Mouse (Mus musculus) layer of hippocampus, postnatal 10 days (tissue): ENCODE measurements around the gene Rps6kc1. TPM values are rescaled to one million over a fixed set of nuclear protein-coding genes. Genes with fewer than 3 reads are reported as not detected.
A peak's percentile ranks its signal among the peaks of the same experiment; 100 is the strongest.

Experiments used
- DNase-seq, 2 experiments: peaks; one replicate each; pipeline ENCODE4 v3.0.0; 2021; ENCODE audit warnings: low spot score in 2 of 2
- total RNA-seq, 2 experiments: library from RNA; stranded (reverse); gene quantifications; 2 replicates each; pipeline ENCODE4 v1.2.3; 2021

Gene Rps6kc1
- total RNA-seq, 2 experiments from 2014 or later: 59.9 to 66.0 TPM

DNA sequence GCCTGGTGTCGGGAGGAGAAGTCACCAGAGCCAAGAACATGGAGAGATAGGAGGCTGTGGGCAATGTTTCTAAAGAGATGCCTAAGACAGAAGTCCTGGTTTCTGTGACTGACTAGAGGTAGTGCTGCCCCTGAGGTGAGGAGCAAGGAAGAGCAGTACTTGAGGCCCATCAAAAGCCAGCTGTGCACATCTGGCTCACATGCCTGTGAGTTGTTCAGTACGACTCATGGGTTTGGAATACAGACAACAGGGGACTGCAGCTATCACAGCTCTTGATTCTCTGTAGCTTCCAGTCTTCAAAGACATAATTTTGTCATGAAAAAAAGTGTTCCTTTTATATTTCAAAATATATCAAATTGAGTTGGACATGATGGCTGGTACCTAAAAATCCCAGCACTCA lies 10.5 kb downstream of the Rps6kc1 start:
- DNase-seq: no peak

DNA sequence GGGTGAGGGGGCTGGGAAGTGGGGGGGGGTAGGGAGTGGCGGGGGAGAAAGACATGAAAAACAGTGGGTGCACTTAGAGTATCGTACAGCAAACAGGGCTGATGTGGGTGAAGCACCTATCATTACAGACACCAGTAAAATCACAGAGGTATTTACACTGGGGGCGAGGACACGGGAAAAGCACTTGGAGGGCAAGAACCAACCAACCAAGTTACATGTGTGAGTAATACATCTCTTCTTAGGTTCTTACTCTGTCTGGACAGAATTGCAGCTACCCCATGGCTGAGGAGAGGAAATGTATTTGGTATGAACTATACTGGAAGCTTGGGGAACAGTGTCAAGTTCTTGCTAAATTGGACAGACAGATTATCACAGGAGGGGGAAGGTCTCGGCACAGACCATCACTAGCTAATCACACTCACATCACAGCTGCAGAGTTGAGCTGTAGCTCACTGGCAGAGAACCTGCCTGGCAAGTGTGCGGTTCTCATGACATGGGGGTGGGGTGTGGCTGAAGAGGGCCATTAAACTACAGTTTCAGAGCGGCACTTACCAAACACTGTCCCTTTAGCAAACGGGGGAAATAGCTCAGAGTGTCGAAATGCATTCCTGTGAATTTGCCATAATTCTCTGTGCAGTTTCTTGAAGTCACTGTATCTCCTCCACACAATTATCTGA lies 12.5 kb downstream of the Rps6kc1 start:
- no peak for DNase-seq

DNA sequence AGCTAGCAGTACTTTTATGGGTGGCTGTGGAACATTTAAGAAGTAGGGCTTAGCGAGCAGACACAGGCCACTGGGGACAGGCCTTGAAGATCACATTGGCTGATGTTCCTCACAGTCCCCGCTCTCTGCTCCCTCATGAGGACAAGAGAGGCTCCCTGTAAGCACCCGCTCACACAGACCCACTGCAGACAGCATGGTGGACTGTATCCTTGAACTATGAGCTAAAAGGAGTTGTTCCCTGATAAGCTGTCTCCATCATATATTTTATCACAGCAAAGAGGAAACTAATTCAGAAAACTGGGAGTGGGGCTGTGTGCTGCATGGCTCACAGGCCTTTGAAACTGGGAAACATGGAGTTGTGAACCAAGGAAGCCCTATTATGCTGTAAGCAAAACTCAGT lies 13.4 kb downstream of the Rps6kc1 start:
- DNase-seq: no peak

DNA sequence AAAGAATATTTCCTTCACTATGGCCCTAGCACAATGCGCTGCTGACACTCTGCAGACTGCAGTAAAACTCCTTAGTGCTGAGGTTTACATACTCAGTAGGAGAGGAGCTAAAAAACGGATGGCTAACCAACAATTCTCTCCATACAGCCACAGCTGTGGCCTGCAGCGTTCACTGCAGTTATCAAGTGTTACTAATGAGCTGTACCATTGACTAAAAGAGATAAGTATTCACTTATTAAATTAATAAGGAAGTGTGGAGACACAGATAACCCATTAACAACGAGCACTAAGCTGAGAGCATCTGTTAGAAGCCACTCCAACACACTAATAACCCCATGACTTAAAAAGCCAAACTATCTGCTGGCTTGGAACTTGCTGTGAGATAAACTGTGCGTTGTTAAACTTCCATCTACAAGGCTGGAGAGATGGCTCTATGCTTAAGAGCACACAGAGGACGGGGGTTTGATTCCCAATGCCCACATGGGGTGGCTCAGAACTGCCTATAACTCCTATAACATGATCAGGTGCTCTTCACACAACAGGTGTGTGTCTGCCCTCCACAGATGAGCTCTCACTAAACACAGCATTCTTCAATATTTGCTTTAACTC lies 17.9 kb downstream of the Rps6kc1 start:
- no peak for DNase-seq

DNA sequence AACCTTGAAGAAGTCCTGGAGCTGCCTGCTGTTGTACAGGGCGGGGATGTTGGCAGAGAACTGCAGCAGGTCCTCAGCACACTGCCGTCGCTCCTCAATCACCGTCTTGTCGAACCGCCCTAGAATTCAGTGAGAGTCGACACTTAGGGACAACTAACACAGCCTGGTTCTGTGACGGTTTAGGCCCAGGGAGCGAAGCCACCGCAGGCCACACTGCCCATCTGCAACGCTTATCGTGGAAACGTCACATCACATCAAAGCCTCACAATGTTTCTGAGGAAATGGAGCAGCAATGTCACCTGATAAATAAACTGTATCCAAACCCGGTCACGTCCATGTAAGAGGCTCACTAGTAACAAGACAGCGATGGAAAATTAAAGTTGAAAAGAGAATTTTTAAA lies 22.9 kb downstream of the Rps6kc1 start:
- no peak for DNase-seq

DNA sequence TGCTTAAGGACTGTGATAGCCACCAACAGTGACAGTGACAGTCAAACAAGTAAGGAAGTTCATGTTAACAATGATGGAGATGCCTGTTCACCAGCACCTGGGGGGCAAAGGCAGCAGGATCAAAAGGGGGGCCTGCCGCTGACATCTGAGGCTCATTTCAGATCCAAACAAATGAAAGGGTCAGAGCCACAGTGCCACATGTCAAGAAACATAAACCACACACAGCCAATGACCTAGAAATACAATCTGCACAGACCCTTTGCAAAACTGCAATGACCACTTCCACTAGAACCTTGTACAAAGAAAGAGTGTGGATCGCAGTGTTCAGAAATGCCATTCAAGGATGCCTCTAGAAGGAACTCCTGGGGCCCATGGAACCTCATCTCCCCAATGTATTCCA lies 23.5 kb downstream of the Rps6kc1 start:
- DNase-seq: no peak

DNA sequence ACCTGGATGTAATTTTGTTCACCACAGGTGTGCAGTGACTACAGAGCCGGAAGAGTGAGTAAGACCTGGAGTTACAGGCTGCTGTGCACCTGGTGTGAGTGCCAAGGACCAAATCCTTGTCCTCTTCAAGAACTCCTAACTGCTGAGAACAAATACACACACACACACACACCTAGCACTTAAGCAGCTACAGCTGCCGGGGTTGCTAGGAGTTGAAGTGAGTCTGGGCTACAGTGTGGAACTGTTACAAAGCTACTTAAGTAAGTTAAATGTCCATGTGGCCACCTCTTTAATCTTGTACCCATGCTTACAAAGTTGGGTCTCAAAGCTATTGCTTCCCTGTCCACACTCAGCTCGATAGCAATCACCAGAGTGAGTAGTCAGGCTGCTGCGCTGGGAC lies 25.6 kb downstream of the Rps6kc1 start:
- no peak for DNase-seq

DNA sequence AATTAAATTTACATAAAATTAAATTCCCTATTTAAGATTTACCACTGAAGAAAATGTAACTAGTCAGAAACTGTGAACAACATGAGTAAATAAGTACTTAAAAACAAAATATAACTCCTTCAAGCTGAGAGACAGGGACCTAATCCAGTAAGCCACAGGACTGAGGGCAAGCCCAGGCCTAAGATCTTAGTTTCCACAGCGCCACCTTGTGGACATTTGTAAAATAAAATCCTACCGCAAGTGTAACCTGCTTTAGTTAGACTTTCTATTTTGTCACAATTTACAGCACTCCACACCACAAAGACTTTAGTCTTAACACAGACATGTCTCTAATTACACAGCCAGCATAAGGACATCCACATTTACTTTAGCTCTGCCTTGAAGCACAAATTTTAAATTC lies 30.1 kb downstream of the Rps6kc1 start:
- DNase-seq: peak; percentile 64 to 76

DNA sequence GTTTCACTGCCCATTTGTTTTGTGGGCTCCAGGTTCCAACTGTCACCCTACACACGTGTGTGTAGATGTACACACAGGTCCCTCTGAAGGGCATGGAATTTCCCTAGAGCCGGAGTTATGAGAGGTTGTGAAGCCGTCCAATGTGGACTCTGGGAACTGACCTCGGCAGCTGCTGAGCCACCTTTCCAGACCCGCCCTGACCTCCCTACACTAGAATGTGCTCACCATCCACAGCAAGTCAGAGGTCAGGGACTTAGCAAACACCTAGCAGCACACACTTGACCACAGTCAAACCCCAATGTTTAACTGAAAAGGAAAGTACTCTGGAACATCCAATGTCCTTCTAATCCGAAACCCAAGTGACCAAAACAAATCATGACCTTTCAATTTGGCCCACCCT lies 30.9 kb downstream of the Rps6kc1 start:
- no peak for DNase-seq

DNA sequence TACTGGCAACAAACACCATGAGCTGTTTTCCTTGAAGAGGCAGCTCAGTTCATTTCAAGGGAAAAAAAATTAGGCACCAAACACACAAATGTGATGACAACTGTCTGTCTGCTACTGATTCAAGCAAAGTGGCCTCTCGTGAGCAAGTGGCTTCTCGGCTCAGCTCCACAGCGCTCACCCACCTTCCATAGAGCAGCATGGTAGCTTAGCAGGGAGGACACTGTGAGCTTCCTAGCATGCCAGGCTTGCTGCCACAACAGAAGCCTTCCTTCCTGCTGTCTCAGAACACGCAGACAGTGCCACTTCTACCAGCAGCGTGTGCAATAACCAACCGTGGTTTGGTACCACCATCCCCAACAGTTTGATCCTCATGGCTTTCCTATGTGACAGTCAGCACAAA lies 35.8 kb downstream of the Rps6kc1 start:
- peak; percentile 23 to 34 for DNase-seq

DNA sequence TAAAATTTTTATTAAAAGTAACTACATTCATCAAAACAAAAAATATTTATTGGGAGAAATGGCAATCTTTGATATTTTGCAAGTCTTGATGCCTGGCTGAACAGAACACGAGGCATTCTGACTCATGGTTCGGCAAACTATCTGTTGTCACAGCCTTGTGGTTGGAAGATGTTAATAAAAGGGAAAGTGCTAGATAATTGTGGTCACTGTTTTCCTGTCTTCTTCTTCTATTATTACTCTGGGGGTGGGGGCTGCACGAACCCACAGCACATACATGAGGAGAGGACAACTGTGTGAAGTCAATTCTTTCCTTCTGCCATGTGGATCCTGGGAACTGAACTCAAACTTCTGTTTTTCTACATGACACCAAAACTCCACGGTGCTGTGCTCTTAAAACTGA lies 36.5 kb downstream of the Rps6kc1 start:
- DNase-seq: no peak

DNA sequence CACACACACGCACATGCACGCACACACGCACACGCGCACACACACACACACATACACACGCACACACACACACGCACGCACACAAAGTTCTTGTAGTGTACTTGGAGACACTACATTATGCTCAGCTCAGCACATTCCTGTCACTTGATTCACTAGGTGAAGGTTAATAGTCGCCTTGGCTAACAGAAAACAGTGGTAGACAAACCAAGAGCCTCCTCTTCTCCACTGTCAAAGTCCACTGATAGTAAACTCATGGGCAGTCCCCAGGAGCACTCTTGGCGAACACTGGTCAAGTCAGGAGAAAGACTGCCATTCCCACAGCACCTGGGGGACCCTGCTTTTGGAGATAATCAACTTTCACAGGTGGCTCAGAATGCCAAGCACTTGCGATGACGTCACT lies 40.5 kb downstream of the Rps6kc1 start:
- DNase-seq: no peak

DNA sequence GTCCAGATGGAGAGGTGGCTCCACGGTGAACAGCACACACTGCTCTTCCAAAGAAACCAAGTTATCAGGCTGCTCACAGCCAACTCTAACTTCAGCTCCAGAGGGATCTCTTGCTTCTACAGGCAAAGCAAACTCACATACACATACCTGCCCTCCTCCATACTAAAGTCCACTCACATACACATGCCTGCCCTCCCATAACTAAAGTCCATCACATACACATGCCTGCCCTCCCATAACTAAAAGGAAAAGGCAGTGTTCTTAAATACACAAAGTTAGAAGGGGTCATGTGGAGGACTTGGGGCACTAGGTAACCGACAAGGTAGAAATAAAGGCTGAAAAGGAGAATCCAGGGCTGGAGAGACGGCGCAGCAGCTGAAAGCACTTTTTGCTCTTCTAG lies 41.6 kb downstream of the Rps6kc1 start:
- DNase-seq: no peak

DNA sequence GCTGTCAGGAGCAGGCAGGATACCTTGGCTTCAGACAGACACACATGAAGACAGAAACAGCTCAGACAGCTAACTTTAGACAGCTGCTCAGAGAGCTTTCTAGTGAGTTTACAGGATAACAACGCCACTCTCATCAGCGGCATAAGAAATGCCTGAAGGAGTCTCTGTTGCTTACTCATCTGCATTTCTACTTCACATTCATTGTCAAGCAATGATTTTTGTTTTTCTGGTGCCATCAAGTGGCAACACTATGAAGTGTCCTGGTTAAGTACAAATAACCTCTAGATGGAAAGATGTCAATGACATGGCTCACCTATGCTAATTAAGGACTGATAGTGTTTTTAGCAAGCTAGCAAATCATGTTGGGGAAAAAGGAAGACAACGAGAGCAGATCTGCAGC lies 42.8 kb downstream of the Rps6kc1 start:
- DNase-seq: peak in 1 of 2 experiments; percentile 39

DNA sequence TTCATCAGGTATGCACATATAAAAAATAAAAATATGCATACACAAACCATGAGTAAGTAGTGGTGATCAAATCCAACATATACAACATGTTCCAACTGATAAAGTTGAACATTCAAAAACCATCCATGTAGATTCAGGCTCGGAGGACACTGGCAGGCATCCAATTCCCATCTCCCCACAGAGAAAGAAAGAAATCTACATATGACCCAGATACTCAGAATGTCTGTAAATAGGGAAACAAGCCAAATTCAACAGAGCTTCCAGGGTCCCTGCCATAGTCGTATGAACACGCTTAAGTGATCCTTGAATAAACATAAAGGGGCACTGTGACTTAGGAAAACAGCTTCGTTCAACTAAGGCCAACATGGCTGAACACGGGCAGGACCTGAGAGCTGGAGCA lies 49.9 kb downstream of the Rps6kc1 start:
- DNase-seq: no peak

DNA sequence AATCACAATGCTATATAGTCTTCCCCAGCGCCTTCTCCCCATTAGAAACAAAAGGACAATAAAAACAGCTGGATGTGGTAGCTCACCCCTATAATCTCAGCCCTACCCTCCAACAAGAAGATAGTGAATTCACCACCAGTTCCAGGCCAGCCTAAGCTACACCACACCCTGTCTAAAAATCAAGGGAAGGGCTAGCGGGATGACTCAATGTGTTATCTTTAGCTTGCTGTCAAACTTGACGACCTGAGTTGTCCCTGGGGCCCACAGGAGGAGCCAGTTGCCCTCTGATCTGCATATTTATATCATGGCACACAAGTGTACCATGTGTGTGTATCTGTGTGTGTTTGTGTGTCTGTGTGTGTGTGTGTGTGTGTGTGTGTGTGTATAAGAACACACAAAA lies 57.1 kb downstream of the Rps6kc1 start:
- no peak for DNase-seq

DNA sequence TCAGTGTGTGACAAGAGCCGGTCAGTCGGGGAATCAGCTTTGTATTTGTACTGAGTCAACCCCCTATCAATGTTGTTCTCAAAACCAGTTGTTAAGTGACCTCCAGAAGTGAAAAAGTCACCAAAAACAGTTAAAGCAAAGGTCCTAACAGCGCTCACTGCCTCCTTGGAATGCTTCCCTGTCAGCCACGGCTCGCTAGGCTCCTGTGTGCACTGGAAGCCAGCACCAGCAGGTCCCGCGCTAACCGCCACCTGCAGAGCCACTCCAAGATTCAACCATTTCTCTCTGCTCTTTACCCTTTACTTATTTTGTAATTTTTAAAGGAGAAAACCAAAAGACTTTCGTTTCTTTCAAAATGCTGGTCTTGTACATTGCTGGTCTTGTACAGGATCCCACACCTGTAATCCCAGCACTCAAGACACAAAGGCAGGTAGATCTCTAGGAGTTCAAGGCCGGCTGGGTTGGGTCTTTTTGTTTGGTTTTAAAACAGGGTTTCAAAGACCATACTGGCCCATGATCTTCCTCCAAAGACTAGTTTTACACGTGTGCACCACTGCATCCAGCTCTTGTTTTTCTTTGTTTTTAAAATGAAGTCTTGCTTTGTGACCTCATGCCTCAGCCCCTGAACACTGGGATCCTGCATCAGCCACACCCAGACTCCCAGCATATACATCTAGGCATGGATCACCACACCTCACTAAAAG lies 62.3 kb downstream of the Rps6kc1 start:
- DNase-seq: no peak

DNA sequence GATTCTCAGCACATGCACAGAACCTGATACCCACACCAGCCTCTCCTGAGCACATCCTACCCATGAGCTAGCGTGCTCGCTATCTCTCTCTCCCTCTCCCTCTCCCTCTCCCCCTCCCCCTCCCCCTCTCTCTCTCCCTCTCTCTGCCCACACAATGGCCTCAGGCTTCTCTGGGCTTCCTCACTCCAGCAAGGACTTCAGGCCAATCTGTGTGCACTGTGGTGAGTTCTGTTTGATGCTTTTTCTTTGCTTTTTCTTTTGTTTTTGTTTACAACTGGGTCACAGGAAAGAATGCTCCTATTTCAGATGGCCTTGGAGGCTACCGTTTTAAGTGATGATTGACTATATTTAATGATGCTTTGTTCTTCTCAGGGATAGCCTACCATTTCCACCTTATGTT lies 62.9 kb downstream of the Rps6kc1 start:
- DNase-seq: no peak

DNA sequence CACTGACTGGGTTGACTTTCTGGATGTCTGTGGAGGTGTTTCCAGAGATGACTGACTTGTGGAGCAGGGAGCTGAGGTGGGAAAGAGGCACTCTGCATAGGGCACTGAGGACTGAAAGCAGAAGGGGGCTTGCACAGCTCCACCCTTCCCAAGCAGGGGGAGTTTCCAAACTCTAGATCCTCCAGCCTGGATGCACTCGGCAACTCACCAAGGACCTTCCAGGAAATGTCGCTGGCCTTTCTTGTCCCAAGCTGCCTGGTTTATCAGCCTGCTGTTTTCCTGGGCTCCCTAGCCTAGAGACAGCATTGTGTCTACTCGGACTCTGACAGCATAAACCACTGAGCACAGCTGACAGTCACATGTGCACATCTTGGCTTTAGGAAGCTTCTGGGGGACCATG lies 64.6 kb downstream of the Rps6kc1 start:
- peak in 1 of 2 experiments; percentile 22 for DNase-seq

DNA sequence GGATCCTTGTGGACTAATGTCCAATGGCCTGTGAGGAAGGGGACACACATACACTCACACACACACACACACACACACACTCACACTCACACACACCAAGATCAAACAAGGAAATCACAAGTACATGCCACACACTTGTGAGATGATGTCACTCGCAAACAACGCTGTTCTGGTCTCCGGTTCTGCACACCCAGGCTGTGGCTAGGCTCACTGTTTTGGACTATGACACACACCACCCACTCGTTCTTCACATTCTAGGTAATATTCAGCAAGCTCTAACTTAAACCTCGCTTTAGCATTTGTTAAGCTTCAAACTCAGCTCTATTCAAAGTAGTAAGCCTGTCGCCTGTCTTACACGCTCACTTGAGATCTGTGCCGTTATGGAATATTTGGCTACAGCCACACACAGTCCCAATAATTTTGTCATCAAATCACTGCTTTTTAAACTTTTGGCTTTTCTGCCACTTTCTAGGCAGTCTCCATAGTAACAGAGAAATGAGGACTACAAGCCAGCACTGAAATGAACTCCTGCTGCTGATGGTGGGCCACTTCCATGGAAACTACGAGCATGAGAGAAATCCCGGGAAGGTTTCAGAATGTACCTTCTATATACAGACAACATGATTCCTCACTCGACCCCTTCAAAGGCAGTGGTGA lies 65.4 kb downstream of the Rps6kc1 start:
- DNase-seq: peak in 1 of 2 experiments; percentile 15

DNA sequence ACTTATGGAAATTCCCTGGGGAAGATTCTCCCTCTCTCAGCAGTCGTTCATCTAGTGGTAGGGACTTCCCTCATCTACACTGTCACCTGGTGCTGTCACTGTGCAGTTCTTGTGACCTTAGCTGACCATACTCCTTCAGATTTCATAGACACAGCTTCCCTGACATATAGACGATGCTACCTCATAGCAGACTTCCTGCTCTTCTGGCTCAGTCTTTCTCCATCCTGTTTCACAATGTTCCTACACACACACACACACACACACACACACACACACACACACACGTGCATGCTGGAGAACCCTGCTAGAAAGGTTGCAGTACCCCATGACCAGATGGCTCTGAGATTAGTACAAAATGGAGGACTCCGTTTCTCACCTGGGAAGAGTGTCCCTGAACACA lies 66.2 kb downstream of the Rps6kc1 start:
- no peak for DNase-seq

DNA sequence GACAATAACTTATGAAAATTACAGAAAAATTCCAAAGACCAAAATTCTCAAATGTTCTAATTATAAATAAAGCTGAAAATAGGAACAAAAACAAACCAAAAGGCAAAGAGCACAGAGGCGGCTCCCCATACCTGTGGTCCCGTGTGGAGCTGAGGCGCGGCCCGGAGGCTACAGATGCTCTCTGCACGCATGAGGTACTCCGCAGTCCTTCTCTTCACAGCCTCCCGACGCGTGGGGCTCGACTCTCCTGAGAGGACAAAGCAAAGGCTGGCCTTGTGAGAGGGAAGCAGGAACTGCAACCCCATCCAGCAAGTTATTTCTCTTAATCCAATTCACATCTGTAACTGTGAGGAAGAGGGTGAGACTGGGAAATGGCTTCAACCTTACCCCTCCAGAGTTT lies 67.2 kb downstream of the Rps6kc1 start:
- no peak for DNase-seq
